Mouse (Mus musculus) cortical plate, adult 2 months (tissue): ENCODE measurements around the gene Mgmt.

Experiments
- CTCF ChIP-seq: fragments of 200-500 bp; IDR thresholded peaks from 2 replicates; pipeline ENCODE4 v1.5.1; 2011; ENCODE audit warnings: mild to moderate bottlenecking, control low read depth, low read length; ENCODE audit not compliant: insufficient read depth; ENCODE audit errors: extremely low read depth
- POLR2A ChIP-seq: fragments of 200-500 bp; IDR thresholded peaks from 2 replicates; pipeline ENCODE4 v1.6.1; 2011; ENCODE audit warnings: mild to moderate bottlenecking, low read length, control low read depth; ENCODE audit not compliant: insufficient read depth; ENCODE audit errors: extremely low read depth

DNA sequence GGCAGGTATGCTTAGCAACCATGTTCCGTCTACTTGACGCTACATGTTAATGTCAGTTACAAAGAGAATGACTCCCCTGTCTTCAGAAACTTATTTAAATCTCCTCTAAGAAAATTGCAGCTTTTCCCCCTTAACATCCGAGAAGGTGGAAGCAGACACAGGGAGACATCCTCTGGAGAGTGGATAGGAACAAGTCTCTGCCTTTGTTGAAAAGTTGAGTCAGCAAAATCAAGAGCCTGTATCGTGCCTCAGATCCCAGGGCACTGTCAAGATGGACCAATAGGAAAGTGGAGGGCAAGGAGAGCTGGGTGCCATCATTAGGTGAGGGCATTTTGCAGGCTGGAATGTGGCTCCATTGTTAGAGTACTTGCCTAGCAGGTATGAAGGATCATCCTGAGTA is 172.6 kb downstream of the Mgmt start:
- TF ChIP-seq CTCF (no peak), POLR2A (no peak)
